Mouse (Mus musculus): ENCODE data around the gene Usp46. TPM values are rescaled to one million over a fixed set of nuclear protein-coding genes. Genes with fewer than 3 reads are reported as not detected.
A peak's percentile ranks its signal among the peaks of the same experiment; 100 is the strongest.
"Not testable (repeated sequence)": the region's sequence is repeated elsewhere in the genome, so short reads cannot be mapped to it uniquely, and the experiment has no call there.

Gene Usp46
- polyA plus RNA-seq (2017; shearing (Covaris generic)): 10 to 100 TPM in 1 of 3 experiments, 1 to 10 TPM in 2; 8.5 to 12.6 (median 9.9) TPM

DNA sequence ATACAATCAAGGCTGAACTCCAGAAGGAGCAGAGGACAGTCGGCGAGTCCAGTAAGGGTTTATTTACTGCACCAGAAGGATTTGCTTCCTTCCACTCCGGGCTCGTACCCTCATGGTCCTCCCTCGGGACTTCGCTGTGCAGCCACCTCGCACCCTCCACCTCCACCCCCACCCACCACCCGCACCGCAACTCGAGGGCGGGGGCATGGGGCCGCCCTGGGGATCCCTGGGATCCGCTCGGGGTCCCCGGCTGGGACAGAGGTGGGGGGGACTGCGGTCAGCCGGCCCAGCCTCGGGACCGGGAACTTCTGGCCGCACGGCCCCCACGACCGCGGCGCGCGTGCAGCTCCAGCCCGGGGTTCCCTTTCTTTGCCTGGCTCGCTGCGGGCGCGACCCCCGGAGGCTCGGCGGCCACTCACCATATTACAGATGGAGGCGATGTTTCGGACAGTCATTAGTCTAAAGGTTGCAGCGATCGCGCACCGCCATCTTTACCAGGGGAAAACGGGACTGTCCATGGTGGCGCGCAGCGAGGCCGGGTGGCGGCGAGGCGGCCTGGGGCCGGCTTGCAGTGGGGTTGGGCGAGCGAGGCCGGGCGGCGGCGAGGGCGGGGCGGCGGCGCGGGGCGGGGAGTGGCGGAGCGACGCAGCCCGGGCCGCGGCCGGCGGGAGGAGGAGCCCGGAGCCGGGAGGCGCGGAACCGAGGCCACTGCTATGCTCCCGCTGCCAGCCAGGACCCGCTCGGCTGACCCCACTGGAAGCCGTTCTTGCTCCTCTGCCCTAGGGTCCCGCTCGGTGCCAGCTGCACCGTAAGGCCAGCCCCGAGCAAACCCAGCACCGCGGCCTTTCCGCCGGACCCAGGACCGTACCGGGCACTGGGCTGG, at the start of gene Usp46:
Usp46 (minus strand) TSS at position 601 of the 883 bp plus-strand sequence.
- peak; percentile 76 for ATAC-seq

- no peak for ATAC-seq
These were observed 45.9 kb upstream of the Usp46 start for GRCm38 (mm10) chr5:74113961-74114689.

DNA sequence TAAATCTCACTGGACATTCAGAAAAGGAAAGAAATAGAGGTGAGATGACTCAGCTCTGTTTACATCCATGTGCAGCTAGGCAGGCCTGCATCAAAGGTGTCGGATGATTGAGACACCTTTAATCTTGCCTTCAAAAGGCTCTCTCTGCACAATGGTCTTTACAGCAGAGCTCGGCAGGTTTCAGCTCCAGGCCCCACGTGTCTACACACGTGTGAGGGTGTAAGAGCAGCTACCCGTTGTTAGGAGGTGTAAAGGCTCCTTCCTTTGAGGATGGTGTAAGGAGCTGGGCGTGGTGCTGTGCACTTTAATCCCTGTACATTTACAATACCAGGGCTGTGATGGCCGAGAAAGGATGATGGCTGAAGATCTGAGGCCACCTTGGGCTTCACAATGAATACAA, 37.2 kb upstream of the Usp46 start:
- no peak for ATAC-seq

DNA sequence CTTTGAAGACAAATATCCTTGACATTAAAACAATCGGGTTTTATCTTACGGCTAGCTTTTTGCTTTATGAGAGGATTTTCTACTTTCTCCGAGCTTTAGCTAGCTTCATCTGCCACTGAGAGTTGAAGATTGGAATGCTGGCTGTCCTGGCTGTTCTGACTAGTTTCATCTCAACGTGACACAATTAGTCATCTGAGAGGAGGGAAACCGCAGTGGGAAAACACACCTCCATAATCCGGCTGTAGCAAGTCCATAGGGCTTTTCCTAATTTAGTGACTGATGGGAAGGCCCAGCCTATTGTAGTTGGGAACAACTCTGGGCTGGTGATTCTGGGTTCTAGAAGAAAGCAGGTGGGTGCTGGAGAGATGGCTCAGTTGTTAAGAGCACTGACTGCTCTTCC, 33.5 kb upstream of the Usp46 start:
- ATAC-seq: no peak

DNA sequence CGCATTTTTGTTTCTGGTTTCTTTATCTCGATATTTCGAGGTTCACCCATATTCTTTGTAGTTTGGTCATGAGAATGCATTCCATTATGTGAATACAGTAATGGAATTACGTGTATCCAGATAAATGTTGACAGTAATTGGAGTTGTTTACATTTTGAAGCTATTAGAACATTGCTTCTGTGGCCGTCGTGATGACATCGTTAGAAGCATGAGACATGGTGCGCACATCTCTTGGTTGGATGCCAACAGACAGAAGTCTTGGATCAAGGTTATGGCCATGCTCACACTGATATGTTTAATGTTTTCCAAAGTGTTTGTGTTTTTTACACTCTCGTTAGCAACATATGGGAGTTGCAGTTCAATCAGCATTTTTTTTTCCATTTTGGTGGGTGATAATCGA, 30.8 kb upstream of the Usp46 start:
- ATAC-seq: no peak

GRCm38 (mm10) chr5:74097854-74098220, 29.6 kb upstream of the Usp46 start:
- no peak for ATAC-seq

GRCm38 (mm10) chr5:74097116-74097853, 29.1 kb upstream of the Usp46 start:
- no peak for ATAC-seq

DNA sequence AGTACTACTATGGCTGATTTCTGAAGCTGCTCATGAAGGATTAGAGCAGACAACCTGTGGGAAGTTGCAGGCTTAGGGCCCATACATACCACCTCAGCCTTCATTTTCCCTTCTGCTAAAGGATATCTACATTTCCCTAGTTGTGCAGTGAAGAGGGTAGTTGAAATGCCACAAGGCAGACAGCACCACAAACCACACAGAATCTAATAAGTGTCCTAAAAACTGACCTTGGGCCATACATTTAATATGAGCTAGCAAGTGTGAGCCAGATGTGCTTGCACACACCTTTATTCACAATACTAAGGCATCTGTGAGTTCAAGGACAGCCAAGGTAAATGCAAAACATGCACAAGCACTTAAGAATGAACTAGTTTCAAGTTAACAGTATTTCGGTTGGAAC, 27.8 kb upstream of the Usp46 start:
- ATAC-seq: no peak

GRCm38 (mm10) chr5:74095611-74096010, 27.4 kb upstream of the Usp46 start:
- ATAC-seq: no peak

GRCm38 (mm10) chr5:74094841-74095437, 26.7 kb upstream of the Usp46 start:
- no peak for ATAC-seq

DNA sequence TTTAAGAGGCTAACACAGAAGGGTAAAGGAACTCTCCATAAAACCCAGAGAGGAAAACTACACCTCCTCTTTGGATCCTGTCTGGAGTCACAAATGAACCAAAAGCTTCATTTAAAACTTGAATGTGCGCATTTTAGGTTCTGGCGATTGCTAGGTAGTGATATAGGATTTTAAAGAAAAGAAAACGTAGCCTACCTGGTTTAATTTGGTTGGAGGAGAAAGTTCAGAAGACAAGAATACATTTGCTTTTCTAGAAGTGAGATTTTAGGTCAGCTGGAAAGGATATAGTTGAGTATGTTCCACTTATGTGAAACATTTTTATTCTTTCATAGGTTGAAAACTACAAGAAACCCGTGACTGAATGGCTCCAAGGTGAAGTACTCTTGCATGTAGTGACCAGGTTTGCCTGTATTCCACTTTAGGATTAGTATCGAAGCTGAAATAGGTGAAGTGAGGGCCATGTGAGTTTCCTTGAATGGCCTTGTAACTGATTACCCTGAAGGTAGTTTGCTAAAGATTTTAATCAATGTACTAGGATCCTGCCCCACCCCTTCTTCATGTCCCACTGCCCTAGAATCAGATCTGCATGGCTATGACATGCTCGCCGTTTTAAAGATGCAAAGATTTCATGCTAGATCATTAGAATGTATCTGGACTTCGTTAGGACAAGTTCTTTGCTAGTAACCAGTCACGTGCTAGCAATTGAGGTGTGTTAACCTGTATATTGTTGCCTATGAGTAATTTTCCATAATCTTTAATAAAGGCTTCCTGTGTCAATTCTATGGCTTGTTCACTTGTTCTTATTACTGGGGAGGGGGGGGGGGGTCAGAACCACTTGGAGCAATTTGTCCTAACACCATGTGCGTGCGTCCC, 25.6 kb upstream of the Usp46 start:
- no peak for ATAC-seq

GRCm38 (mm10) chr5:74092833-74093555, 24.8 kb upstream of the Usp46 start:
- ATAC-seq: peak; percentile 99

GRCm38 (mm10) chr5:74092481-74092832, 24.2 kb upstream of the Usp46 start:
- ATAC-seq: peak; percentile 15

- ATAC-seq: no peak
These were observed 21.4 kb upstream of the Usp46 start for GRCm38 (mm10) chr5:74089643-74090042.

GRCm38 (mm10) chr5:74081756-74082155, 13.5 kb upstream of the Usp46 start:
- ATAC-seq: no peak

GRCm38 (mm10) chr5:74078861-74079615, 10.8 kb upstream of the Usp46 start:
- peak; percentile 56 for ATAC-seq

- ATAC-seq: peak; percentile 16
These were observed 10.2 kb upstream of the Usp46 start for GRCm38 (mm10) chr5:74078400-74078799.

GRCm38 (mm10) chr5:74077959-74078358, 9.7 kb upstream of the Usp46 start:
- no peak for ATAC-seq

DNA sequence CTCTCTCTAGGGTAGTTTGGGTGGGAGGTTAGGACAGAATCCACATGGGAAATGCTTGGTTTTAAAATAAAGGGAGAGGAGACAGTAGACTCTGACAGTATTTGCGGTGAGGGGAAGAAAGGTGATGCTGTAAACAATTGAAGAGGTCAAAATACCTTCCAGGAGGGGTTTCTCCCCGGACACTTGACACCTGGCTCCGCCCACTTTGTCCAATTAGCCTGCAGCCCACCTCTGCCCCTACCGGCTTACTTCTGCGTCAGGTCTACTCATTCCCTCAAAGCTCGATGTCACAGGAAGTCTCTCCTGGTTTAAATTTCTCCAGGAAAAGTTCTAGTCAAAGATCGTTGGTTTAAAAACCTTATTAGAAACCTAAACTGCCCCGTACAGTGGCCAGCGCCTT, 8.5 kb upstream of the Usp46 start:
- no peak for ATAC-seq

- not testable (repeated sequence) for ATAC-seq
These were observed 2.3 kb upstream of the Usp46 start for GRCm38 (mm10) chr5:74070564-74070963.

Measured in inflammation-experienced regulatory T-cells, adult 6 months (primary cell).